ENCODE assay signal across 15 mouse cellular contexts in genomic region chr13:41599977-41600376, GRCm38 (mm10). TPM values are rescaled to one million over a fixed set of nuclear protein-coding genes. Genes with fewer than 3 reads are reported as not detected.
DNase-seq lines count a peak whose midpoint lies in the region; ATAC-seq and TF ChIP-seq lines count a peak whose summit lies in the region.
"Had no signal": no experiment of that assay in that cellular context is flagged by ENCODE, and none has a peak within 500 bp of the region (broad histone marks: within the 10 kb centered on the region; RNA-seq: fewer than 3 reads in every experiment).

No protein-coding gene starts in this region.

- no peak for ATAC-seq in liver, embryonic 16.5 days (ENCODE audit: low read depth)
- ATAC-seq in granulocyte monocyte progenitor cell, adult 5-6 weeks (replicated peaks; ENCODE audit: poor library complexity, severe bottlenecking), result peak; percentile 78
- no peak for ATAC-seq in forebrain, postnatal 0 days

- H3K4me2 ChIP-seq in liver, embryonic 16.5 days (ENCODE audit: low read depth, low read length), result no peak overlapping the region
- no peak overlapping the region for H3K4me2 ChIP-seq in forebrain, postnatal 0 days (ENCODE audit: low read depth)
- H3K4me2 ChIP-seq: limb, embryonic 13.5 days had no signal

- DNase-seq in liver (no peak), adipocyte (ENCODE audit: low spot score) (peak; percentile 89)
- peak; percentile 53 to 62 for DNase-seq in monocyte, adult 2 months (ENCODE audit: low read depth in 1 of 2, low spot score in 2 of 2)
- no peak for DNase-seq in forebrain, postnatal 0 days
- no peak for DNase-seq in cerebellum, adult 18-20 months
- DNase-seq in left cerebral cortex, adult 11 months (ENCODE audit: low spot score), result no peak
- DNase-seq: kidney, postnatal 25 days; layer of hippocampus, postnatal 36 days; thymus, adult 18-20 months had no signal

- H3K27me3 ChIP-seq in liver, embryonic 16.5 days (ENCODE audit: control insufficient read depth, insufficient read depth, low read depth, low read length), result no peaks in the 10 kb centered on the region
- no peaks in the 10 kb centered on the region for H3K27me3 ChIP-seq in forebrain, postnatal 0 days (ENCODE audit: insufficient read depth, low read length)
- H3K27me3 ChIP-seq: limb, embryonic 13.5 days had no signal

- 38% methylated on average over 4 of the region's 4 CpGs for WGBS in liver, embryonic 16.5 days (ENCODE audit: insufficient replicate concordance)
- 69% methylated on average over 4 of the region's 4 CpGs for WGBS in forebrain, postnatal 0 days

- H3K9ac ChIP-seq in liver, embryonic 16.5 days (ENCODE audit: low read depth, low read length), result no peak overlapping the region
- no peak overlapping the region for H3K9ac ChIP-seq in forebrain, postnatal 0 days
- H3K9ac ChIP-seq: limb, embryonic 13.5 days had no signal

- no peak for TF ChIP-seq CTCF in forebrain, postnatal 0 days (IDR thresholded peaks at IDR 0.05; ENCODE audit: low read depth)

- peaks cover 9% of the 10 kb centered on the region; the same call in 1 of the 2 replicates for H3K4me1 ChIP-seq in liver, embryonic 16.5 days (ENCODE audit: control insufficient read depth, low read depth, low read length)
- H3K4me1 ChIP-seq in forebrain, postnatal 0 days (ENCODE audit: insufficient read depth), result no peaks in the 10 kb centered on the region
- H3K4me1 ChIP-seq: heart, embryonic 10.5 days had no signal

- no peaks in the 10 kb centered on the region for H3K9me3 ChIP-seq in liver, embryonic 16.5 days (replicated peaks; ENCODE audit: control insufficient read depth, low read length)
- H3K9me3 ChIP-seq in forebrain, postnatal 0 days (ENCODE audit: low read length), result no peaks in the 10 kb centered on the region
- H3K9me3 ChIP-seq: heart, embryonic 10.5 days; hindbrain, embryonic 10.5 days; limb, embryonic 13.5 days had no signal

- 0 out of 2 replicates have a peak overlapping the region, but pooled peaks have one; percentile 31 for H3K27ac ChIP-seq in liver, embryonic 16.5 days (ENCODE audit: low read length)
- no peak overlapping the region for H3K27ac ChIP-seq in forebrain, postnatal 0 days (ENCODE audit: low read depth, low read length)
- H3K27ac ChIP-seq: heart, embryonic 10.5 days; hindbrain, embryonic 10.5 days; limb, embryonic 13.5 days had no signal

- H3K36me3 ChIP-seq in liver, embryonic 16.5 days (ENCODE audit: control insufficient read depth, insufficient read depth), result no peaks in the 10 kb centered on the region
- no peaks in the 10 kb centered on the region for H3K36me3 ChIP-seq in forebrain, postnatal 0 days (ENCODE audit: insufficient read depth)
- H3K36me3 ChIP-seq: heart, embryonic 10.5 days; hindbrain, embryonic 10.5 days; limb, embryonic 13.5 days had no signal

- no peak overlapping the region for H3K4me3 ChIP-seq in liver, embryonic 16.5 days (ENCODE audit: low read depth, low read length)
- no peak overlapping the region for H3K4me3 ChIP-seq in forebrain, postnatal 0 days (ENCODE audit: low read depth, low read length)
- H3K4me3 ChIP-seq: heart, embryonic 10.5 days; hindbrain, embryonic 10.5 days; limb, embryonic 13.5 days; myocyte had no signal

RNA-seq across cellular contexts. Expression of gene Tmem170b, which starts 5.7 kb away (rescaled TPM):
- polyA plus RNA-seq in liver, embryonic 16.5 days (2015; fragmentation: Nextera tagmentation; extraction: Ambion mirVana), result 6.2 and 6.3 TPM in 2 replicates
- total RNA-seq in granulocyte monocyte progenitor cell, adult 5-6 weeks (2014; fragmentation: Nextera tagmentation), result 23.8 and 24.3 TPM in 2 replicates
- total RNA-seq in granulocyte monocyte progenitor cell, adult 5-6 weeks (2017), result 20.8 and 24.3 TPM in 2 replicates
- total RNA-seq in forebrain, postnatal 0 days (2014; rRNA removed), result 32.9 and 35.6 TPM in 2 replicates
- 19.2 and 33.7 TPM in 2 replicates for polyA plus RNA-seq in forebrain, postnatal 0 days (2015; fragmentation: Nextera tagmentation; extraction: Ambion mirVana)

Comparison
In these comparisons a context has a peak if more than half of its experiments do, and no peak if none do; other contexts are left out.
1. DNase-seq: peak in adipocyte (single experiment) and monocyte, adult 2 months (2 of 2); none in liver (single experiment), forebrain, postnatal 0 days (single experiment), cerebellum, adult 18-20 months (0 of 2) and left cerebral cortex, adult 11 months (single experiment).